Mouse (Mus musculus) kidney, embryonic 16.5 days (tissue): Measurements from ENCODE around the gene Gm3173. TPM values are rescaled to one million over a fixed set of nuclear protein-coding genes. Genes with fewer than 3 reads are reported as not detected.
A peak's percentile ranks its signal among the peaks of the same experiment; 100 is the strongest.
"Not testable (repeated sequence)": the region's sequence is repeated elsewhere in the genome, so short reads cannot be mapped to it uniquely, and the experiment has no call there.

ENCODE experiments used
- ATAC-seq: fragments of 200-750 bp; cut with Nextera tagmentation; 2 replicates; pipeline ENCODE4 v1.8.0; 2017; ENCODE audit warnings: moderate TSS enrichment; ENCODE audit not compliant: low FRiP score, low TSS enrichment
- H3K27ac ChIP-seq: fragments of 300-500 bp; sonication (generic); 2 replicates; pipeline ENCODE4 v1.5.1; 2014; ENCODE audit warnings: low read length
- H3K27me3 ChIP-seq: fragments of 300-500 bp; sonication (generic); 2 replicates; pipeline ENCODE4 v1.6.1; 2014; ENCODE audit warnings: low read length, control low read depth, mixed read lengths; ENCODE audit not compliant: insufficient read depth
- H3K36me3 ChIP-seq: fragments of 300-500 bp; sonication (generic); 2 replicates; pipeline ENCODE4 v1.6.1; 2014; ENCODE audit warnings: low read length, control low read depth, mixed read lengths; ENCODE audit not compliant: insufficient read depth
- H3K4me1 ChIP-seq: fragments of 300-500 bp; sonication (generic); 2 replicates; pipeline ENCODE4 v1.6.1; 2014; ENCODE audit warnings: low read length, control low read depth, mixed read lengths; ENCODE audit not compliant: insufficient read depth
- H3K4me2 ChIP-seq: fragments of 300-500 bp; sonication (generic); replicated peaks from 2 replicates; pipeline ENCODE4 v1.6.1; 2014; ENCODE audit warnings: low read depth, low read length
- H3K4me3 ChIP-seq: fragments of 300-500 bp; sonication (generic); 2 replicates; pipeline ENCODE4 v1.5.1; 2014; ENCODE audit warnings: mild to moderate bottlenecking, low read length
- H3K9ac ChIP-seq: fragments of 300-500 bp; sonication (generic); replicated peaks from 2 replicates; pipeline ENCODE4 v1.6.1; 2014; ENCODE audit warnings: low read length
- H3K9me3 ChIP-seq: fragments of 300-500 bp; sonication (generic); 2 replicates; pipeline ENCODE4 v1.6.1; 2016; ENCODE audit warnings: low read length, control low read depth
- WGBS: fragments of 180-500 bp; shearing (Covaris S2); extraction: QIAGEN DNeasy Blood & Tissue Kit; methylation state at CpG from one replicate; pipeline ENCODE4 v1.1.7; 2014; 5-methylcytosine and 5-hydroxymethylcytosine counted together
- polyA plus RNA-seq: library from polyadenylated mRNA; unstranded; fragments of >200 nt; fragmentation: Nextera tagmentation; extraction: Ambion mirVana; gene quantifications from 2 replicates; pipeline ENCODE4 v1.2.1, GENCODE M21; 2015

The Gm3173 gene
- not detected in 2 replicates for polyA plus RNA-seq

DNA sequence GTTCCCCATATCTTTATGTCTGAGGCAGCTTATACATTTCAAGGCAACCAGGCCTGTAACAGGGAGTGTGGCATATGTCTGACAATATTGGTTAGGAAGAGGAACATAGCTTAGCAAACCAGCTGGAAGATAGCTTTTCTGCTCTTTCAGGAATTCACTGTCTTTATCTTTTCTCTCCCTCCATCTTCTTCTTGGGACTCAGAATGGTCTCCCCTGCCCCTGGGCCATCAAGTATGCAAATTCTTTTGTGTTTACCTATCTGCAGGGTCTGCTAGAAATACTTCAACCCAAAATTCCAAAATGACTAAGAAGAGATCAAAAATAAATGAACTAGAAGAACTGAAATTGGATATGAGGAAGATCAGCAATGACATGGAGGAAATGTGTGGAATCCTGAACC lies at the start of gene Gm3173:
Gene Gm3173, plus strand, starts transcription at position 301 of the 400 bp plus-strand sequence.
- not testable (repeated sequence) for H3K4me1 ChIP-seq, H3K36me3 ChIP-seq, ATAC-seq, H3K27ac ChIP-seq, H3K9me3 ChIP-seq, H3K9ac ChIP-seq, H3K4me2 ChIP-seq, H3K27me3 ChIP-seq, H3K4me3 ChIP-seq

DNA sequence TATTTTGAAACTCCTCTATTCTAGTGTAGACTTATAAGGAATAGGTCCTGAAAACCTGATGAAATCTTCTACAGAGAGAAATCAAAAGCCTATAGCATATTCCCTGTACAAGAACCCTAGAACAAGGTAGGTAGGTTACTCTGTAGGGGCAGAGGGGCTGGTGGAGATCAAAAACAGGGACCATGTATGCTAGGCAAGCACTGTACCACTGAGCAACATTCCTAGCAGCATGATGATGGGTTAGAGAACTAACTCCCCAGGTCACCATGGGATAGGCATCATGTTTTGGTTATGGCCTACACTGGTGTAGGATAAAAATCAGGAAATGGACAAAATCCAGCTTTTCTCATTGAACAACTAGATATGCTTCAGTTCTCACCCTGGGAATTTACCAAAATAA lies 45.2 kb upstream of the Gm3173 start:
- not testable (repeated sequence) for H3K9ac ChIP-seq, H3K9me3 ChIP-seq, H3K4me3 ChIP-seq, H3K4me2 ChIP-seq, H3K4me1 ChIP-seq, H3K36me3 ChIP-seq, ATAC-seq, H3K27ac ChIP-seq, H3K27me3 ChIP-seq

DNA sequence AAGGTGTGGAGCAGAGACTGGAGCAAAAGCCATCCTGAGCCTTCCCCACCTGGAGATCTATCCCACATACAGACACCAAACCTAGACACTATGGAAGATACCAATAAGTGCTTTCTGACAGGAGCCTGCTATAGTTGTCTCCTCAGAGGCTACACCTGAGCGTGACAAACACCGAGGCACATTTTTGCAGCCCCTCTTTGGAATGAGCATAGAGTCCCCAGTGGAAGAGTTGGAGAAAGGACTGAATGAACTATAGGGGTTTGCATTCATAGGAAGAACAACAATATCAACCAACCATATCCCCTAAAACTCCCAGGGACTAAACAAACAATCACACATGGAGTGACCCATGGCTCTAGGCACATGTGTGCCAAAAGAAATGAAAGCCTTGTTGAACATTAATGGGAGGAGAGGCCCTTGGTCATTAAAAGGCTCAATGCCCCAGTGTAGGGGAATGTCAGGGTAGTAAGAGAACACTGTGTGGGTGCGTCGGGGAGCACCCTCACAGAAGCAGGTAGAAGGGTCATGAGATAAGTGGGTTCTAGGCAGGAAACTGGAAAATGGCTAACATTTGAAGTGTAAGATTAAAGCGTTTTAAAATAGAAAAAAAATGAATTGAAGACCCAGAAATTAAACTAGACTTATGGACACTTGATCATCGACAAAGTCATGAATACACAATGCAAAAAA lies 37.8 kb upstream of the Gm3173 start:
- not testable (repeated sequence) for H3K4me1 ChIP-seq, H3K9me3 ChIP-seq, H3K27ac ChIP-seq, H3K4me2 ChIP-seq, ATAC-seq, H3K36me3 ChIP-seq, H3K9ac ChIP-seq, H3K4me3 ChIP-seq, H3K27me3 ChIP-seq
- WGBS, result 100% methylated on average over 3 of the region's 6 CpGs

DNA sequence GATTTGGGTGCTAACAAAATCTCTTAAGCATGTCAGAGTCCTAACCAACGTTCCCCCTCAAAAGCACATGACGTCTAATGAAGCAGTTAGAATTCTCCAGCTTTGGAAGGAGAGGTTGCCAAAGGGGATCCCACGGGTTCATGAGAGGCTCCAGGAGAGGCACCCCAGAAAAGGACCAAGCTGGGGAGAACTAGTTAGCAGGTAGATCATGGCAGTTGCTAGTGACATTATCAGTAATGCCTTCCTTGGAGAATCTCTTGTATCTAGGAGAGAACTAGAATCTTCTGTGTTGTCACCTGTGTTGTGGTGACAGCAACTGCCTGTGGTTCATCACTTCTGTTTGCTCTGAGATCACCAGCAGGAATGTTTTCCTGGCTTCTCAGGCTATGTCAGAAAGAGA lies 33.6 kb upstream of the Gm3173 start, which contains the start of gene Gm3159:
Gene Gm3159, plus strand, starts transcription at position 301 of the 400 bp plus-strand sequence.
- H3K36me3 ChIP-seq, H3K9me3 ChIP-seq, H3K4me2 ChIP-seq, H3K27me3 ChIP-seq, H3K9ac ChIP-seq, H3K4me3 ChIP-seq, H3K4me1 ChIP-seq, ATAC-seq, H3K27ac ChIP-seq: not testable (repeated sequence)
- 71% methylated on average over 1 of the region's 3 CpGs for whole genome bisulfite sequencing

DNA sequence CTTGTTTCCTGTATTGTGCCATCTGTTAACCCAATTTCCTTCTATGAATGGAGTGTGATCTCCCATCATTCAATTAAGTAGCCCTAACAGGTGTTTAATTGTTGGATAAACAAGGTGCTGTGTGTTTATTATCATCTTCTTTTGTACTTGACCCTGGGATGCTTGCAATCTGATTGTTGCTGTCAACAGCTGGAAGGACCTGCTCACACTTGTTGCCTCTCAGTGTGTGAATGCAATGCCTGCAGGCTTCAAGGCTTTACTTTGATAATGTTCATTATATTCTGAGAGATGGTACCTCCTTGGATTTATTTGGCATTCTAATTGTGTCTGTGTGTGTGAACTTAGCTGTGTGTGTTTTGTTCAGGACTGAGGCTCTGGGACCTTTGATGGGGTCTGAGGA lies 32.2 kb upstream of the Gm3173 start:
- H3K27me3 ChIP-seq, ATAC-seq, H3K27ac ChIP-seq, H3K4me3 ChIP-seq, H3K4me2 ChIP-seq, H3K9me3 ChIP-seq, H3K36me3 ChIP-seq, H3K4me1 ChIP-seq, H3K9ac ChIP-seq: not testable (repeated sequence)

DNA sequence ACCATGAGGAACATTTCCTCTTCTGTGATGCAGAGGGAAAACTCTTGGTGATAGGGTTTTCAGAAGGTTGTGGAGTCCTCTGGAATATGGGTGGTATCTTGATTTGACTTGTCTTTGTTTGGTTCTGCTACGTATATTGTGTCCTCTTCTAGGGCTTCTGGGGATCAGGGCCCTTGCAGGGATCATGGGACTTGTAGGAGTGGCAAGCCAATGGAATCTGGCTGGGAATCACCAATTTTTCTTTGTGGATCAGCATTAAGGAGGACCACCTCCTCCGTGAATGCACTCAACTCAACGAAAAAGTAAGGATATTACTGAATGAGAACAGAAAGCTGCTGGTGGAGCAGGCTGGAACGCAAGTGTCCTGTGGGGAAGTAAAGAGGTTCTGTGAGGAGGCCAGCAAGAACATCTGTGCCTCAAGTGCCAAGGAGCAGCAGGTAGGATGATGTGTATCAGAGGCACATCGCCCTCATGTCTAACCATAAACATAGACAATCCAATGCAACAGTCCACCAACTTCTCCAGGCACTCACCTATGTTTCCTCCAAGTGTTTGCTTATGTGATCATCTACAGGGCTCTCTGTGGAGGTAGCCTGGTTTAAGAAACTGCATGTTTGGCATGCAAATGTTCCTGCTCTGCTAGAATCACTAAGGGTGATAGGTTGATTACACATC lies 30.5 kb upstream of the Gm3173 start:
- H3K27me3 ChIP-seq, H3K9me3 ChIP-seq, H3K4me2 ChIP-seq, H3K4me1 ChIP-seq, H3K4me3 ChIP-seq, H3K9ac ChIP-seq, ATAC-seq, H3K27ac ChIP-seq, H3K36me3 ChIP-seq: not testable (repeated sequence)
- WGBS, result 89% methylated on average over 5 of the region's 5 CpGs

DNA sequence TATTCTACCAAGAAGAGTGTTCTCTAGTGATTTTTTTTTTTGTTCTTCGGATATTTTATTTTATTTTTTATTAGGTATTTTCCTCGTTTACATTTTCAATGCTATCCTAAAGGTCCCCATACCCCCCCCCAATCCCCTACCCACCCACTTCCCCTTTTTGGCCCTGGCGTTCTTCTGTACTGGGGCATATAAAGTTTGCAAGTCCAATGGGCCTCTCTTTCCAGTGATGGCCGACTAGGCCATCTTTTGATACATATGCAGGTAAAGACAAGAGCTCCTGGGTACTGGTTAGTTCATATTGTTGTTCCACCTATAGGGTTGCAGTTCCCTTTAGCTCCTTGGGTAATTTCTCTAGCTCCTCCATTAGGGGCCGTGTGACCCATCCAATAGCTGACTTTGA lies 29.5 kb upstream of the Gm3173 start:
- not testable (repeated sequence) for H3K4me3 ChIP-seq, H3K27me3 ChIP-seq, H3K27ac ChIP-seq, ATAC-seq, H3K9me3 ChIP-seq, H3K4me2 ChIP-seq, H3K36me3 ChIP-seq, H3K4me1 ChIP-seq, H3K9ac ChIP-seq
- WGBS, result 83% methylated on average over 4 of the region's 5 CpGs

DNA sequence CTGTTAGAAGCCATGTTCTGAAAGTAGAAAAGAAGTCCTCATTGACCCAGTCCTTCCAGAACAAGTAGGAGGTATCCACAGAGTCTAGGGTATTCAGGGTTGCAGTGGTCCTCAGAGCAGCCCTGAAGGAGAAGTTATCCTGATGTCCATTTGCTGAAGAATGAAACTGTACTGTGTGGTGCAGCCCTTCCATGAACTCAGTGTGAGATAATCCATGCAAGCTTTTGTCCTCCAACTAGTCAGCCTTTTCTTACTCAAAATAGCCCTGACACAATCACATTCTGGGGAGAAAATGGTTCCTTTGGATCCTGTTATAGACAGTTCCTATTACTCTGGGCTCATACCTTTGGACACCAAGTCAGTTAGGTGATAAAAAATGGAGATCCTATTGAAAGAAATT lies 27.0 kb upstream of the Gm3173 start:
- H3K36me3 ChIP-seq, H3K4me3 ChIP-seq, H3K27me3 ChIP-seq, ATAC-seq, H3K4me2 ChIP-seq, H3K4me1 ChIP-seq, H3K9ac ChIP-seq, H3K27ac ChIP-seq, H3K9me3 ChIP-seq: not testable (repeated sequence)

DNA sequence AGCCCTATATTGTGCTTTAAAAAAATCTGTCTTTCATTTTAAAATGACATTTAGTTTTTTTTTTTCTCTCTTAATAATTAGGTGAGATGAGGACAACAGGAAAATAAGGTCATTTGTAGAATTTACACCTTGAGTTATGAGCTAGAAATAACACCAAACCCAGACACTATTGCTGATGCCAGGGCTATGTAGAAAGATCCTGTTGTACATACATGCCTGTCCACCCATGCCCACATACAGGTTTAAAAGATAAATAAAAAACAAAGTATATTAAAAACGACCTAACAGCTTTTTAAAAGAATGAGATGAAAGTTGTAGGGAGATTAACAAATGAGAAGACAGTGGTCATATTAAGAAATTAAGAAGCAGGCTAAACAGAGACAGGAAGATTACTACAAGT lies 20.9 kb upstream of the Gm3173 start:
- not testable (repeated sequence) for H3K9me3 ChIP-seq, H3K4me1 ChIP-seq, H3K4me3 ChIP-seq, H3K27me3 ChIP-seq, H3K36me3 ChIP-seq, H3K9ac ChIP-seq, H3K4me2 ChIP-seq, H3K27ac ChIP-seq, ATAC-seq
- 20% methylated on average over 1 of the region's 1 CpGs for WGBS

DNA sequence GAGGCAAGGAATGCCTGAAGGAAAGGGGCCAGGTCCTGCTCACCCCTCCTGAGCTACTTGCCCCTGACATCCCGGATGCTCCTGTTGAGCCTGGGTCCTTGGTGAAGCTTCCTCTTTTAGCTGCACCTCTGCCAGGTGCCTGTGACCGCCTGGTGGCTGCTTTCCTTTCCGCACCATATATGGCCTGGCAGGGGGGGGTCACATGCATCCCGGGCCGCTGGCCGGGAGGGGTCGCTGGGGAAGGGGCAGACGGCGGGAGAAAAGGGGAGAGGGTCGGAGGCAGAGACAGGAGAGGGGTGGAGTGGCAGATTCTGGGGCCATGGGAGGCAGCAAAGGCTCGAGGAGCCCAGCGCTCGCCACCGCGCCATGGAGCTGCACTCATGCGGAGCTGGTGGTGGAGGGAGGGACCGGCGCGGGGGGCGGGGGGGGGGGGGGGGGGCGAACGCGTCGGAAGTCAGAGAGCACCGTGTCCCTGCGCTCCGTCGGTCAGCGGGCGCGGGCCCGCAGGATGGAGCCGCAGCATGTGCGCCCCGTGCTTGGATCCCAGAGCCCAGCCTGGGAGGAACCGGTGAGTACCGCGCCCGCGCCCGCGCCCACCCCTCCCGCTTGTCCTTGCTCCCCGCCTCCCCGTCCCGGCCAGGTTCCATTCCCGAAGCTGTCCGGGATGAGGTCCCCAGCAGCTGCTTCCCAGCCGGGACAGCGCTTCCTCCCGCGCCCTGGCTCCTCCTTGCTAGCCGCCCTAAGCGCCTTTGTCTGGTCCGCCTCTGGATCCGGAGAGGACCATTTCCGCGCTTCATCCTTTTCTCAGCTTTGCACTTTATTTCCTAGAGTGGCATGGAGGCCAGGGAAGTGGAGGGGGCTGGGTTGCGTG lies 15.6 kb upstream of the Gm3173 start, which contains the start of gene Gm3164:
Gene Gm3164, plus strand, starts transcription at position 484 of the 871 bp plus-strand sequence.
- H3K9ac ChIP-seq, H3K36me3 ChIP-seq, H3K27me3 ChIP-seq, H3K9me3 ChIP-seq, ATAC-seq, H3K27ac ChIP-seq, H3K4me1 ChIP-seq: not testable (repeated sequence)
- whole genome bisulfite sequencing, result 1% methylated on average over 29 of the region's 59 CpGs
- H3K4me3 ChIP-seq, result peak within 1 kb of the TSS; percentile 39
- peak within 1 kb of the TSS; percentile 57 for H3K4me2 ChIP-seq
